Mouse (Mus musculus) heart, embryonic 11.5 days (tissue): ENCODE results near the gene Gclm. TPM values are rescaled to one million over a fixed set of nuclear protein-coding genes. Genes with fewer than 3 reads are reported as not detected.
"Not testable (repeated sequence)": the region's sequence is repeated elsewhere in the genome, so short reads cannot be mapped to it uniquely, and the experiment has no call there.

ENCODE experiments used
- ATAC-seq: fragments of 200-750 bp; cut with Nextera tagmentation; replicated peaks from 2 replicates; pipeline ENCODE4 v1.8.0; 2017; ENCODE audit warnings: moderate library complexity; ENCODE audit not compliant: insufficient number of reproducible peaks, low FRiP score, low TSS enrichment
- H3K27ac ChIP-seq: fragments of 300-500 bp; sonication (generic); 2 replicates; pipeline ENCODE4 v1.5.1; 2014; ENCODE audit warnings: mild to moderate bottlenecking, low read depth, low read length
- H3K27me3 ChIP-seq: fragments of 300-500 bp; sonication (generic); 2 replicates; pipeline ENCODE4 v1.6.1; 2014; ENCODE audit warnings: mild to moderate bottlenecking, low read length, mixed read lengths; ENCODE audit not compliant: control insufficient read depth, insufficient read depth
- H3K36me3 ChIP-seq: fragments of 300-500 bp; sonication (generic); 2 replicates; pipeline ENCODE4 v1.6.1; 2014; ENCODE audit warnings: mild to moderate bottlenecking, low read length, moderate library complexity, mixed read lengths; ENCODE audit not compliant: control insufficient read depth, insufficient read depth
- H3K4me1 ChIP-seq: fragments of 300-500 bp; sonication (generic); 2 replicates; pipeline ENCODE4 v1.6.1; 2014; ENCODE audit warnings: low read length; ENCODE audit not compliant: control insufficient read depth, insufficient read depth
- H3K4me2 ChIP-seq: fragments of 300-500 bp; sonication (generic); 2 replicates; pipeline ENCODE4 v1.6.1; 2014; ENCODE audit warnings: mild to moderate bottlenecking, moderate library complexity
- H3K4me3 ChIP-seq: fragments of 300-500 bp; sonication (generic); 2 replicates; pipeline ENCODE4 v1.5.1; 2014; ENCODE audit warnings: low read depth, low read length
- H3K9ac ChIP-seq: fragments of 300-500 bp; sonication (generic); 2 replicates; pipeline ENCODE4 v1.6.1; 2014; ENCODE audit warnings: mild to moderate bottlenecking, low read depth, low read length, moderate library complexity
- H3K9me3 ChIP-seq: fragments of 300-500 bp; sonication (generic); replicated peaks from 2 replicates; pipeline ENCODE4 v1.6.1; 2016; ENCODE audit warnings: low read length; ENCODE audit not compliant: control insufficient read depth
- WGBS: fragments of 180-500 bp; shearing (Covaris S2); extraction: QIAGEN DNeasy Blood & Tissue Kit; methylation state at CpG from one replicate; pipeline ENCODE4 v1.1.7; 2014; ENCODE audit not compliant: insufficient replicate concordance; 5-methylcytosine and 5-hydroxymethylcytosine counted together
- polyA plus RNA-seq: library from polyadenylated mRNA; unstranded; fragments of >200 nt; fragmentation: Nextera tagmentation; extraction: Ambion mirVana; gene quantifications from 2 replicates; pipeline ENCODE4 v1.2.1, GENCODE M21; 2014

The Gclm gene
- polyA plus RNA-seq, 1 experiment from 2014 or later = 112 TPM

GRCm38 (mm10) chr3:122211446-122212125, 33.8 kb upstream of the Gclm start:
- no peak for ATAC-seq
- 66% methylated on average over 13 of the region's 13 CpGs for WGBS

GRCm38 (mm10) chr3:122221240-122222036, 23.9 kb upstream of the Gclm start:
- no peak overlapping the region for H3K27ac ChIP-seq
- 83% methylated on average over 3 of the region's 3 CpGs for WGBS
- H3K4me3 ChIP-seq = no peak overlapping the region
- no peaks in the 10 kb centered on the region for H3K9me3 ChIP-seq
- ATAC-seq = no peak
- no peaks in the 10 kb centered on the region for H3K36me3 ChIP-seq
- H3K9ac ChIP-seq = no peak overlapping the region
- no peak overlapping the region for H3K4me2 ChIP-seq
- H3K4me1 ChIP-seq = no peaks in the 10 kb centered on the region
- H3K27me3 ChIP-seq = no peaks in the 10 kb centered on the region

More at GRCm38 (mm10) chr3:122211446-122212125, 33.8 kb upstream of the Gclm start:
- H3K4me3 ChIP-seq = no peak overlapping the region
- no peaks in the 10 kb centered on the region for H3K27me3 ChIP-seq
- H3K36me3 ChIP-seq = no peaks in the 10 kb centered on the region
- no peak overlapping the region for H3K4me2 ChIP-seq
- H3K9me3 ChIP-seq = no peaks in the 10 kb centered on the region
- H3K4me1 ChIP-seq = no peaks in the 10 kb centered on the region
- no peak overlapping the region for H3K9ac ChIP-seq
- H3K27ac ChIP-seq = no peak overlapping the region

GRCm38 (mm10) chr3:122226972-122227371, 18.4 kb upstream of the Gclm start:
- WGBS = 42% methylated on average over 6 of the region's 6 CpGs
- H3K9me3 ChIP-seq, H3K4me1 ChIP-seq, H3K36me3 ChIP-seq, H3K27ac ChIP-seq, H3K27me3 ChIP-seq, H3K9ac ChIP-seq, ATAC-seq, H3K4me3 ChIP-seq: not testable (repeated sequence)
- peak overlapping the region; percentile 40 for H3K4me2 ChIP-seq

GRCm38 (mm10) chr3:122235772-122236171, 9.6 kb upstream of the Gclm start:
- no peaks in the 10 kb centered on the region for H3K27me3 ChIP-seq
- no peaks in the 10 kb centered on the region for H3K4me1 ChIP-seq
- H3K36me3 ChIP-seq = no peaks in the 10 kb centered on the region
- WGBS = 52% methylated on average over 1 of the region's 1 CpGs
- peaks cover 2% of the 10 kb centered on the region; the same call in 1 of the 2 replicates for H3K9me3 ChIP-seq
- no peak for ATAC-seq
- no peak overlapping the region for H3K9ac ChIP-seq
- H3K4me2 ChIP-seq = no peak overlapping the region
- H3K27ac ChIP-seq = no peak overlapping the region
- H3K4me3 ChIP-seq = no peak overlapping the region

GRCm38 (mm10) chr3:122242876-122243275, 2.5 kb upstream of the Gclm start:
- no peak overlapping the region for H3K9ac ChIP-seq
- WGBS = 46% methylated on average over 6 of the region's 6 CpGs
- peaks cover 15% of the 10 kb centered on the region for H3K4me1 ChIP-seq
- H3K9me3 ChIP-seq = no peaks in the 10 kb centered on the region
- no peak overlapping the region for H3K4me3 ChIP-seq
- H3K4me2 ChIP-seq = no peak overlapping the region
- no peaks in the 10 kb centered on the region for H3K27me3 ChIP-seq
- no peak for ATAC-seq
- peak overlapping the region; percentile 64 for H3K27ac ChIP-seq
- no peaks in the 10 kb centered on the region for H3K36me3 ChIP-seq

GRCm38 (mm10) chr3:122243416-122244167, 1.8 kb upstream of the Gclm start:
- no peaks in the 10 kb centered on the region for H3K9me3 ChIP-seq
- H3K36me3 ChIP-seq = no peaks in the 10 kb centered on the region
- no peaks in the 10 kb centered on the region for H3K27me3 ChIP-seq
- 47% methylated on average over 14 of the region's 14 CpGs for WGBS
- H3K4me2 ChIP-seq = no peak overlapping the region
- no peak for ATAC-seq
- H3K4me3 ChIP-seq = no peak overlapping the region
- peaks cover 15% of the 10 kb centered on the region for H3K4me1 ChIP-seq
- no peak overlapping the region for H3K9ac ChIP-seq
- peak overlapping the region; percentile 64 for H3K27ac ChIP-seq

- no peaks in the 10 kb centered on the region for H3K9me3 ChIP-seq
- peak overlapping the region; percentile 7; the same call in 1 of the 2 replicates for H3K9ac ChIP-seq
- H3K4me1 ChIP-seq = peaks cover 15% of the 10 kb centered on the region
- H3K36me3 ChIP-seq = no peaks in the 10 kb centered on the region
- peak overlapping the region; percentile 86 for H3K4me3 ChIP-seq
- no peak for ATAC-seq
- no peaks in the 10 kb centered on the region for H3K27me3 ChIP-seq
- H3K4me2 ChIP-seq = peak overlapping the region; percentile 52
- peak overlapping the region; percentile 64; the same call in 1 of the 2 replicates for H3K27ac ChIP-seq
- WGBS = 61% methylated on average over 6 of the region's 6 CpGs
Measured at GRCm38 (mm10) chr3:122244759-122245158, 598 bp upstream of the Gclm start.

- Histone ChIP-seq H3K4me2 (peak overlapping the region; percentile 71), H3K9ac (peak overlapping the region; percentile 84), H3K9me3 (no peaks in the 10 kb centered on the region), H3K4me3 (peak overlapping the region; percentile 86), H3K27ac (peak overlapping the region; percentile 92), H3K27me3 (no peaks in the 10 kb centered on the region), H3K36me3 (no peaks in the 10 kb centered on the region), H3K4me1 (peaks cover 15% of the 10 kb centered on the region)
- WGBS = under 1% methylated on average over 50 of the region's 50 CpGs
- peak; percentile 19 for ATAC-seq
Measured at GRCm38 (mm10) chr3:122245878-122246332, 548 bp downstream of the Gclm start.
